Mouse (Mus musculus) left cerebral cortex, adult 8-10 months (tissue): ENCODE measurements around the gene Robo1. TPM values are rescaled to one million over a fixed set of nuclear protein-coding genes. Genes with fewer than 3 reads are reported as not detected.

ENCODE experiments used
- DNase-seq, 2 experiments: peaks; one replicate each; pipeline ENCODE4 v3.0.0; 2022; ENCODE audit warnings: low spot score in 2 of 2
- total RNA-seq, 4 experiments: library from RNA; stranded (reverse); gene quantifications; 2 replicates each; pipeline ENCODE4 v1.2.4; 2022

The Robo1 gene
- total RNA-seq, 4 experiments from 2014 or later = 45.4 to 53.5 (median 48.6) TPM

- no peak for DNase-seq
Measured at GRCm38 (mm10) chr16:72993594-72993993, 685.5 kb downstream of the Robo1 start.

- DNase-seq = peak in 1 of 2 experiments; percentile 45
Measured at GRCm38 (mm10) chr16:72995251-72995954, 687.3 kb downstream of the Robo1 start.

- no peak for DNase-seq
Measured at GRCm38 (mm10) chr16:72995955-72996535, 687.9 kb downstream of the Robo1 start.

DNA sequence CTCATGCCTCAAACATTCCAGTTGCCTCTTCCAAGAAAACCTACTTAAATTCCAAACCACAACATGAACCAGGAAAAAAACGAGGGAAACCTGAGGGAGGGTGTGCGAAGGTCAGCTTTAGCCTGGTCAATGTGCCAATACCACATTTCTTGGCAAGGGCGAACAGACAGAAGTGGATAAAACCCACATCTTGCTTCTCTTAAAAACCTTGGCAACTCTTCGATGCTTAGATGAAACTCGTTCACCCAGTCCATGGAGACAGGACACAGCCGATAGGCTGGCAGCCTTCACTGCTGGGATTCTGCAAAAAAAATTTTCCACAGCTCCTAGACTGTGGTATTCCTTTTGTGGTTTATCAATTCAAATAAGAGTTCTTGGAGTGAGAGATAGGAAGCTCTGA lies 690.6 kb downstream of the Robo1 start:
- DNase-seq = no peak

DNA sequence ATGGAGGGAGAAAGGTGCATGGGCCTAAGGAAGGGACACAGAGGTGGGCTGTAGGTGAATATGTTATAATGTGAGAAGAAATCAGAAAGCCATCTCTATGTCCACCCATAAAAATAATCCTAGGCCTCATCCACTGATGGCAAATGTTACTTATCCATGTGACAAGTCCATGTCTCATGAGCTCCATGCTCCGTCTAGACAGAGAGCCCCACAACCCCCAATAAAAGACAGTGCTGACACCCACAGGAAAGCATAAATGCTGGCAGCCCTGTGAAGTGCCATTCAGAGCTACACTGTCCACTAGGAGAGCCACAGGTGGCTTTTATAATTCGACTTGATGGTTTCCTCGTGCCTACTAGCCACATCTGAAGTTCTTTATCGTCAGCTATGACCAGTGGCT lies 694.6 kb downstream of the Robo1 start:
- no peak for DNase-seq

- DNase-seq = no peak
Measured at GRCm38 (mm10) chr16:73004601-73005000, 696.5 kb downstream of the Robo1 start.

- no peak for DNase-seq
Measured at GRCm38 (mm10) chr16:73005831-73006230, 697.7 kb downstream of the Robo1 start.

GRCm38 (mm10) chr16:73007434-73007833 lies 699.3 kb downstream of the Robo1 start:
- no peak for DNase-seq

DNA sequence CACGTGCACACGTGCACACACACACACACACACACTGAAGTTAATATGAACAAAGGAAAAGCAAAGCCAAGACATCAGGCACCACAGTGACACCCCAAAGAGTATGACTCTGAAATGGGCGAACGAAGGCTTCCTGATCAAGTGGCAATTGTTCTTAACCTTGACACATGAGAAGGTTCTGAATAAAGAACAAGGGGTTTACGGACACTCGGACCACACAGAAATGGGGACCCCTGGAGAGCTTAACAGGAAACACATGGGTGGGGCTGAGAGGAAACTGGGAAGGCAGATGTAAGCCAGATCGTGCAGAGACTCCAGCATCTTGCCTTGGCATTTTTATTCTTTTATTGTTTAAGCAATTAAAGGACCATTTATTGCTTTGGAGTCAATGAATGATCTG lies 703.2 kb downstream of the Robo1 start:
- DNase-seq = no peak

DNA sequence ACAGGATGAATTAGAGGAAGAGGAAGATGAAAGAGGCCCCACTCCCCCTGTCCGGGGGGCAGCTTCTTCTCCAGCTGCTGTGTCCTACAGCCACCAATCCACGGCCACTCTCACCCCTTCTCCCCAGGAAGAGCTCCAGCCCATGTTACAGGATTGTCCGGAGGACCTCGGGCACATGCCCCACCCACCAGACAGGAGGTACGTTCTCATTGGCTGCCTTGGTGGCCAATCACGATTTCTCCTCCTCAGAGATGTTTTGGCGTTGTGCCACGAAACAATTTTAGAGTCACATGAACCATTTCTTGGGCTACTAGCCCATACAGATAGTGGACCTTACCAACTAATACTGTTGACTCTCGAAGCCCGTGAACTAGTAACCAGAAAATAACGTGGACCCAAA lies 704.8 kb downstream of the Robo1 start:
- DNase-seq = no peak

DNA sequence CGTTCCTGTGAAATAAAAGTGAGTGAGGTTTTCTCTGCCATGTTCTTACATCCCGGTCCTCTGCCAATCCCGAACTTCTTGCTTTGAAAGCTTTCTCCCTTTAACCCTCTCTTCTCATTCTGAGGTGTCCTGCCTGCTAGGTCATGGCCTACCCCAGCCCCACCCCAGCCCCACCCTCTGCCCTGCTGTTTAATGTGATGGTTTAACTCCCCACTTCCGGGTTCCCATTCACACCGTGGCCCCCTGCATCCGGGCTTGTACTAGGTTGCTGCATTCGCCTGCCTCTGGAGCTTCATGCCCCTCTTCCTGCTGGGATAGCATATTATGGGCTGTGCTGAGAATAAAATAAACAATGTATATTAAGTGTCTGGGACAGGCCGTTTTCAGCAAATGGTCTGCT lies 706.4 kb downstream of the Robo1 start:
- DNase-seq = no peak

DNA sequence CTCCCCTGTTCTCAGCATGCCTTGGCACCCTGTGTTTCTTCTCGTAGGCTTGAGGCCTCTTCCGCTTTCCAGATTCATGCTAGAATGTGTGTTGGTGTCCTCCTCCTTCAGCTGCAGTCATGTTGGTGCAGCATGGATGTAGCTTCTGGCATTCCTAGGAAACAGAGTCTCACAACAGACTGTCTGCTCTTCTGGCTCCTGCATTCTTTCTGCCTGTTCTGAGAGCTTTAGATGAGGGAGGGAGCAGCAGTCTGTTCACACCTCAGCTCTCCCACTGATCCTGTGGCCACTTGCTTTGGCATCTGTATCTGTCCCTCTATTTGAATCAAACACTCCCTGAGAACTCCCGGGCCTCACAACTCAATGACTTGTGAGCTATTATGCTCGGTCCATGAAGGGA lies 707.9 kb downstream of the Robo1 start:
- DNase-seq = no peak

GRCm38 (mm10) chr16:73016801-73017200 lies 708.7 kb downstream of the Robo1 start:
- DNase-seq = no peak

DNA sequence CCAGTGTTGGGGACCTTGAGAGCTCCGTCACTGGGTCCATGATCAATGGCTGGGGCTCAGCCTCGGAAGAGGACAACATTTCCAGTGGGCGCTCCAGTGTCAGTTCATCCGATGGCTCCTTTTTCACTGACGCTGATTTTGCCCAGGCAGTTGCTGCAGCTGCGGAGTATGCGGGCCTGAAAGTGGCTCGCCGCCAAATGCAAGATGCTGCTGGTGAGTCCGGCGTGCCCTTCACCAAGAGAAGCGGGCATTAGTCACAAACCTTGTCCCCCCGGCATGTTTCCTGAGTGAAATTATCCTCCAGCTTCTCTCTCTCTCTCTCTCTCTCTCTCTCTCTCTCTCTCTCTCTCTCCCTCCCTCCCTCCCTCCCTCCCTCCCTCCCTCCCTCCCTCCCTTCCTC lies 716.2 kb downstream of the Robo1 start:
- no peak for DNase-seq

DNA sequence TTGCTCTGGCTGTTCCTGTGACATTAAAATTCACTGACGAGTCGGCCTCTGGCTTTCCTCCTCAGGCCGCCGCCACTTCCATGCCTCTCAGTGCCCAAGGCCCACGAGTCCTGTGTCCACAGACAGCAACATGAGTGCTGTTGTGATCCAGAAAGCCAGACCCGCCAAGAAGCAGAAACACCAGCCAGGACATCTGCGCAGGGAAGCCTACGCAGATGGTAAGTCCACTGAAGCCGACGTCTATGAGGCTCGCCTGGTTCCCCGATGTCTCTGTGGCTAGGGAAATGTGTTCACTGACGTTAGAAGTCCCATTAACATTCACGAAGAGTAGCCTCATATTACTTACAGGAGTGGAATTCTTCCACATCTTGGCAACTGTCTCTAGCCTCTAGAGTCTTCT lies 719.6 kb downstream of the Robo1 start:
- no peak for DNase-seq

DNA sequence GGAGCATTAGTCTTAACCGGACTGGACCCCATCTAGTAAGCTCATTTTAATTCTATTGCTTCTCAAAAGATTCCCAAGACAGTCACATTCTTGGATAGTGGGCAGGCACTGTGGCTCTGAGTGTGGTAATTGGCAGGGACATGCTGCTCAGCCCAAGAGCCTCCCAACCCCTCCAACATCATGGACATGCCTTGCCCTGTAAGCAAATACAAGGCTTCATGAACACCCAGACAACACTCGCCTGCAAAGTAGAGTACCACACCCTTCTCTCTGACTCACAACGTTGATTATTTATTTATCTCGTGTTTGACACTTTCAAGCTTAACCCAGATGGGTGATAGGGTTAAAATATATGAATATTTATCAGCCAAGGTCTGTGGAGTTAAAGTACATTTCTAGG lies 722.9 kb downstream of the Robo1 start:
- DNase-seq = no peak

GRCm38 (mm10) chr16:73035210-73035985 lies 727.3 kb downstream of the Robo1 start:
- no peak for DNase-seq

GRCm38 (mm10) chr16:73038552-73038951 lies 730.4 kb downstream of the Robo1 start:
- no peak for DNase-seq

DNA sequence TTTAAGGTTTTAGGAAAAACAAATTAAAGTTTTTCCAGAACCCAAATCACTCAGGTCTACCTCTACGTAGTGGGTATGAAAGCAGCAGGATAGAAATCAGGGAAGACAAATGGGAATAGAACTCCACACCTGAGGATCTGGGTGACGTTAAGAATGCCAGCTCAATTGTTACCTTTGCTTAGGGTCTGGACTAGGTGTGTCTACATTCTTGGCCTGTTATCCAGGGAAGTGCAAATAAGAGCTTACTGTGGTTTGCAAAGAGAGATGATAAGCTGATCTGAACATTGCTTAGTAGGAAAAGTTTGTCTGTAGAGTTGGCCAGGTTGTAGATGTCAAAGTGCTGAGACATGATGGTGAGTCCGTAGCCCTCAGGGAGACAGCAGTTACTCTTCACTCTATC lies 754.4 kb downstream of the Robo1 start:
- no peak for DNase-seq

GRCm38 (mm10) chr16:73067782-73068181 lies 759.7 kb downstream of the Robo1 start:
- no peak for DNase-seq

GRCm38 (mm10) chr16:73072047-73072446 lies 763.9 kb downstream of the Robo1 start:
- DNase-seq = no peak

- no peak for DNase-seq
Measured at GRCm38 (mm10) chr16:73072883-73073282, 764.8 kb downstream of the Robo1 start.

DNA sequence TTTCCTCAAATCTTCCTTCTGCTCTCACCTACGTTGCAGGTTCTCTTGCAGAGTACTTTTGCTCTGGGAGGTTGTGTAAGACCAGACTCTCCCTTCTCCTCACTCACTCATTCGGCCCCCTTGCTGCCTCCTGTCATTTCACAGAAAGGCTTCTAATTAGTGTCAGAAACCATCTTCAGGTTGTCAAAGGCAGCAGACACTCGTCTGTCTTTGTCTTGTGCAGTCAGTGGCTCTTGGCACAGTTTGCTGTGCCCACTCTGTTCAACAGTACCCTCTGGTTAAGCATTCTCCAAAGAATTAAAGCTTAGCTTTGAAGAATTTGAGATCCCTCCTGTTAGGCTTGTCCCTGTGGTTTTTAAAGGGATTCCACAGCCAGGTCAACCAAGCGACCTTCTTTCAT lies 774.3 kb downstream of the Robo1 start:
- DNase-seq = no peak
